1 mouse cellular context compared by ENCODE assay signal in genomic region chr11:60879423-60879822, GRCm38 (mm10).
TF ChIP-seq lines count a peak whose summit lies in the region.

No protein-coding gene starts in this region.

TF ChIP-seq in CH12.LX, 34 proteins besides CTCF, POLR2A, EP300 and RAD21 (continued from another document):
- TF ChIP-seq GABPA (IDR thresholded peaks at IDR 0.05; ENCODE audit: insufficient replicate concordance, low read depth, low read length) (no peak), CHD1 (IDR thresholded peaks at IDR 0.05; ENCODE audit: low read depth, low read length) (peak; percentile 63; the same call in 1 of the 2 replicates), ZC3H11A (IDR thresholded peaks at IDR 0.05; ENCODE audit: low read depth, low read length) (no peak), JUN (IDR thresholded peaks at IDR 0.05; ENCODE audit: insufficient read depth, low read depth, low read length) (peak; percentile 31; the same call in 1 of the 2 replicates), NELFE (IDR thresholded peaks at IDR 0.05; ENCODE audit: low read depth, low read length) (peak; percentile 35; the same call in 1 of the 2 replicates), SIN3A (IDR thresholded peaks at IDR 0.05; ENCODE audit: low read length) (peak; percentile 98), CHD2 (IDR thresholded peaks at IDR 0.05; ENCODE audit: low read length) (no peak), NRF1 (IDR thresholded peaks at IDR 0.05; ENCODE audit: low read depth, low read length) (no peak), MYC (IDR thresholded peaks at IDR 0.05; ENCODE audit: low read depth, low read length) (peak; percentile 100), ZKSCAN1 (IDR thresholded peaks at IDR 0.05; ENCODE audit: borderline replicate concordance, low read depth, low read length) (no peak), SMC3 (IDR thresholded peaks at IDR 0.05; ENCODE audit: low read depth, low read length) (peak; percentile 70), MXI1 (IDR thresholded peaks at IDR 0.05; ENCODE audit: low read depth, low read length) (peak; percentile 99), JUND (conservative IDR thresholded peaks at IDR 0.05; ENCODE audit: low read depth, low read length) (0 out of 2 replicates have a peak, but pooled peaks have one; percentile 11), PAX5 (IDR thresholded peaks at IDR 0.05; ENCODE audit: low read length) (no peak), ZNF384 (IDR thresholded peaks at IDR 0.05; ENCODE audit: low read depth, low read length) (no peak), BHLHE40 (IDR thresholded peaks at IDR 0.05; ENCODE audit: low read depth, low read length) (peak; percentile 94), MAX (IDR thresholded peaks at IDR 0.05; ENCODE audit: low read length) (peak; percentile 100), USF1 (IDR thresholded peaks at IDR 0.05; ENCODE audit: low read depth, low read length) (peak; percentile 59), USF2 (conservative IDR thresholded peaks at IDR 0.05; ENCODE audit: low read depth, low read length) (peak; percentile 60; the same call in 1 of the 2 replicates), MEF2A (IDR thresholded peaks at IDR 0.05; ENCODE audit: borderline replicate concordance, low read depth, low read length) (no peak)
